Mouse (Mus musculus) spleen, adult 2 months (tissue): ENCODE measurements around the gene Kit. TPM values are rescaled to one million over a fixed set of nuclear protein-coding genes. Genes with fewer than 3 reads are reported as not detected.

Experiments
- DNase-seq, 2 experiments: peaks; one replicate each; pipeline versions ENCODE4 v3.0.0 to v3.0.0-alpha.2; 2012 to 2021; ENCODE audit warnings: low spot score in 2 of 2, low read depth in 1 of 2
- H3K27ac ChIP-seq: fragments of 200-500 bp; 2 replicates; pipeline ENCODE4 v1.5.1; 2012; ENCODE audit warnings: low read length, inconsistent platforms; ENCODE audit not compliant: insufficient read depth
- H3K27me3 ChIP-seq: fragments of 200-500 bp; 2 replicates; pipeline ENCODE4 v1.6.1; 2012; ENCODE audit warnings: mild to moderate bottlenecking, moderate library complexity, low read length, inconsistent platforms; ENCODE audit not compliant: control insufficient read depth, insufficient read depth
- H3K36me3 ChIP-seq: fragments of 200-500 bp; 2 replicates; pipeline ENCODE4 v1.6.1; 2012; ENCODE audit warnings: mild to moderate bottlenecking, low read length, inconsistent platforms; ENCODE audit not compliant: control insufficient read depth, insufficient read depth
- H3K4me1 ChIP-seq: fragments of 200-500 bp; 2 replicates; pipeline ENCODE4 v1.6.1; 2011; ENCODE audit warnings: inconsistent platforms; ENCODE audit not compliant: control insufficient read depth, insufficient read depth, insufficient read length
- H3K4me3 ChIP-seq: fragments of 200-500 bp; 2 replicates; pipeline ENCODE4 v1.5.1; 2011; ENCODE audit warnings: mild to moderate bottlenecking, inconsistent platforms; ENCODE audit not compliant: insufficient read depth, insufficient read length; ENCODE audit errors: extremely low read depth
- CTCF ChIP-seq: fragments of 200-500 bp; IDR thresholded peaks from 2 replicates; pipeline ENCODE4 v1.5.1; 2011; ENCODE audit warnings: mild to moderate bottlenecking, inconsistent platforms; ENCODE audit not compliant: insufficient read depth, insufficient read length, insufficient replicate concordance; ENCODE audit errors: extremely low read depth
- POLR2A ChIP-seq: fragments of 200-500 bp; IDR thresholded peaks from 2 replicates; pipeline ENCODE4 v1.6.1; 2011; ENCODE audit warnings: low read depth, low read length, inconsistent platforms
- WGBS: fragments of 180-500 bp; shearing (Covaris S2); methylation state at CpG from one replicate; pipeline ENCODE4 v1.1.7; 2018; 5-methylcytosine and 5-hydroxymethylcytosine counted together
- polyA plus RNA-seq: library from polyadenylated mRNA; depleted of rRNA; stranded (reverse); fragments of >200 nt; gene quantifications from 2 replicates; pipeline ENCODE4 v1.2.3, GENCODE M21; 2012

The Kit gene
- polyA plus RNA-seq, 1 experiment, result 13.3 TPM

DNA sequence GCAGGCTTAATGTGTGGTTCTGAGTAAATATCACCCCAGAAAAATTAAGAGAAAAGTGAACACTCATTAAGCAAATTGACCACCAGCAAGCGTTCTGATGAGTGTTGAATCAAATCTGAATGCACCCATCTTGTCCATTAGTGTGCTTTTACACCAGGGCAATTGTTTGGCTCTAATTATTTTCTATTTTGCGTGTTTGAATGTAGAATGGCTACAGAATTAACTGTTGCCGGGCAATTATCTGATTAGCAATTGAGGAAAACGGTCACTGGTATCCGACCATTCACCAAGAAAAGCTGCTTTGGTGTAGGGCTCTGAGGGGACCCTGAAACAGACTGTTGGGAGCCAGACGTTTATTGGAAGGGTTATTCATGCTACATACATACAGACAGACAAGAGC, 16.2 kb downstream of the Kit start:
- no peaks in the 10 kb centered on the region for H3K4me1 ChIP-seq
- H3K36me3 ChIP-seq, result no peaks in the 10 kb centered on the region
- DNase-seq, result no peak
- no peak for TF ChIP-seq POLR2A
- no peak for TF ChIP-seq CTCF
- no peak overlapping the region for H3K4me3 ChIP-seq
- WGBS, result 78% methylated on average over 6 of the region's 6 CpGs
- no peaks in the 10 kb centered on the region for H3K27me3 ChIP-seq
- H3K27ac ChIP-seq, result no peak overlapping the region

DNA sequence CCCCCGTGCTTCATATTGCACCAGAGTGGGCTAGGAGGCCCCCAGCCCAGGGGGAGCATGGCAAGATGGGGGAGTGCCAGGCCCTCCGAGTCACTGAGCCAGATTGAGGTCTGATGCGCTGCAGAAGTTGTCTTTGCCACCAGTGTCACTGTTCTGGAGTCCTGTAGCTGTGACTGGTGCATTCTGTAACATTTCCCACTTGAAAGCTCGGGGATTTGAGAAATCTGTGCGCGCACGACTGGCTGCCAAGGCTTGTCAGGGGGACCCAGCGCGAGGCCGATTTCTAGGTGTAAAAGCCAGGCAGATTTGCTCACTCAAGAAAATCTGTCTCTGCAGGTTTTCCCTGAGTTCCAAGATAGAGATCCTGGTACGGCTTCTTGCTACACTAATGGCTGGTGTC, 16.9 kb downstream of the Kit start:
- no peaks in the 10 kb centered on the region for H3K27me3 ChIP-seq
- H3K4me3 ChIP-seq, result no peak overlapping the region
- no peak overlapping the region for H3K27ac ChIP-seq
- no peaks in the 10 kb centered on the region for H3K36me3 ChIP-seq
- H3K4me1 ChIP-seq, result no peaks in the 10 kb centered on the region
- DNase-seq, result no peak
- 90% methylated on average over 11 of the region's 11 CpGs for WGBS
- TF ChIP-seq POLR2A (no peak), CTCF (no peak)

DNA sequence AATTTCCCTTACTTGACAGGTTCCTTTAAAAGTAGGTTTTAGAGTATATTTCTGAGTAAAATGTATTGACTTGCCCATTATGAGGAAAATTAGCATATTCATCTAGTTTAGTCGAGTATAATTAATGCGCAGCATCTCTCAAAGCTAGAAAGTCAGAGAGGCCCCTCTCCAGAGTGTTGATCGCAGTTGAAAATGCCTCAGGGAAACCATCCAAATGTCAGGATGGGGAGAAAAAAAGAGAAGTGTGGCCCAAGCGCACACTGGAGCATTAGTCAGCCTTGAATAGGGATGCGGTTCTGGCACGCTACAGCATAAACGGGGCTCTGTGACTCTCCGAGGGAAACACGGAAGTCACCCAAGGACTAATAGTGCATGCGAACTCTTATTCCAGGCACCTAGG, 20.6 kb downstream of the Kit start:
- Histone ChIP-seq H3K36me3 (no peaks in the 10 kb centered on the region), H3K4me3 (no peak overlapping the region), H3K4me1 (no peaks in the 10 kb centered on the region), H3K27ac (no peak overlapping the region), H3K27me3 (no peaks in the 10 kb centered on the region)
- TF ChIP-seq CTCF (no peak), POLR2A (no peak)
- no peak for DNase-seq
- 93% methylated on average over 10 of the region's 10 CpGs for WGBS

DNA sequence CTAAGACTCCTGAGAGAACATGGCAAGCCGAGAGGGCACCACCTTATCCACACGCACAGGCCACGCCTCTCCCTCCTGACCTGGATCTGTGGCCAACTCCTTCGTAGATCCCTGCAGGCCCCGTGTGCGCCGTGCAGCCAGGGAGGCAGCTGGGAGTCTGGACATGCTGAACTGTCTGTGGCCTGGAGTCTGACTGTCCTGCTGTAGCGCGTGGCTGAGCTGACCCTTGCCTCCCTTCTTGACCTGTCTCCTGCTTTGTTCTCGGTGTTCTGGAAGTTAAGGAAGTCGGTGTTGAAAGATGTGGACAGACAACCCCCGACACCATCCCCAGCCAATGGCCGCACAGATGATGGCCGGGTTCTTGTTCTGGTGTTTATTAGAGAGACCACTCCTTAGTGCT, 21.5 kb downstream of the Kit start:
- 85% methylated on average over 14 of the region's 14 CpGs for WGBS

DNA sequence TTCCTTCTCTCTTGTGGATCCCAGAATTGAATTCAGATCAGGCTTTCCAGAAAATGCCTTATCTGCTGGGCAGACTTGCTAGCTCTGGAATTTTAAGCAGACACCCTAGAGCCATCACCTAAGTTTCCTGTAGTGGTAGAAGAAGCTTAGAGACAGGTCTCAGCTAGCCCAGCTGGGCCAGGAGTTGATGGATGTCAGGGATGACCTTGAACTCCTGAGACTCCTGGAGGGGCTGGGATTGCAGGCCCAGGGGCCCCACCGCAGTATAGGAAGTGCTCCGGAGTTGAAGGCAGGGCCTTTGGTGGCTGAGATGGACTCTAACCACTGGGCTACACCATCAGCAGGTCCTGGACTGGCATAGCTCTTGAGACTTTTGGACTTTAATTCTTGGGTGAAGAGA, 22.6 kb downstream of the Kit start:
- no peak for DNase-seq
- H3K27me3 ChIP-seq, result no peaks in the 10 kb centered on the region
- no peaks in the 10 kb centered on the region for H3K4me1 ChIP-seq
- no peak overlapping the region for H3K27ac ChIP-seq
- TF ChIP-seq POLR2A (no peak), CTCF (no peak)
- no peaks in the 10 kb centered on the region for H3K36me3 ChIP-seq
- no peak overlapping the region for H3K4me3 ChIP-seq
- 95% methylated on average over 2 of the region's 2 CpGs for WGBS

More for the DNA sequence above, 21.5 kb downstream of the Kit start:
- no peaks in the 10 kb centered on the region for H3K36me3 ChIP-seq
- no peaks in the 10 kb centered on the region for H3K4me1 ChIP-seq
- H3K4me3 ChIP-seq, result no peak overlapping the region
- H3K27me3 ChIP-seq, result no peaks in the 10 kb centered on the region
- no peak for TF ChIP-seq CTCF
- no peak for TF ChIP-seq POLR2A
- no peak for DNase-seq
- H3K27ac ChIP-seq, result no peak overlapping the region

DNA sequence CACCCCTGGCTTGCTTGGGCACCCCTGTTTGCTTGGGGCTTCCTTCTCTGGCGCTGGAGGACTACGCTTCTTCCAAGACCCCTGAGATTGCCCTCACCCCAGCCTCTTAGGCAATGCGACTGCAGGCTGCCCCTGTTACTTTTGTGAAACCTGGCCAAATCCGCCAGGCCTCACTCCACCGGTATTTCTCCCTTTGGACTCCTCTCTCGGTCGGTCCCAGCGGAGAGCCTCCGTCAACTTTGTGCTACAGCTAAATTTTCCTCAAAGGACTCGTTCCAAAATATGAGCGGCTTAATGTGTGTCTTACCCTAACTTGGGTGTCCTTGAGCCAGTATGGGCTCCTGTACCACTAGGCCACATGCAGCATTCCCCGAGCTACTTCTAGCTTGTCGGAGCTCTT, 23.8 kb downstream of the Kit start:
- Histone ChIP-seq H3K27me3 (no peaks in the 10 kb centered on the region), H3K4me1 (no peaks in the 10 kb centered on the region), H3K27ac (no peak overlapping the region), H3K4me3 (no peak overlapping the region), H3K36me3 (no peaks in the 10 kb centered on the region)
- 96% methylated on average over 13 of the region's 13 CpGs for WGBS
- no peak for DNase-seq
- no peak for TF ChIP-seq CTCF
- TF ChIP-seq POLR2A, result no peak

DNA sequence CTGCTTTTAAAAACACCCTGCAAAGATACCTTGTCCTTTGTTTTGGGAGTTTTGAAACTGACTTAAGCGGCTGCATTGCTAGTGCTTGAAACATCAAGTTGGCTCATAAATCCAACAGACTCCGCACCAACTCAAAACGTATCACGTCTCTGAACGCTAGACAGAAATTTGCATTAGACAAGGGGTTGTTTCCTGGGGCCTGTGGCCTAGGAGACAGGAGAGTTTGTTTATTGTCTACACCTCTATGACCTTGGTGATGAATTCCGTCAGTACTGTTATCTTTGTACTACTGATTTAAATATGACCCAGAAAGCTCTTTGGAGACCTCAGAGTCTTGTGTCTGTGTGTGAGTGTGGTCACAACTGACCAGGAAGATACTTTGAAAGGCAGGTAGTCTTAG, 25.3 kb downstream of the Kit start:
- H3K4me1 ChIP-seq, result no peaks in the 10 kb centered on the region; the same call in 1 of the 2 replicates
- no peak overlapping the region for H3K4me3 ChIP-seq
- no peak for DNase-seq
- H3K27me3 ChIP-seq, result no peaks in the 10 kb centered on the region
- TF ChIP-seq POLR2A, result no peak
- TF ChIP-seq CTCF, result no peak
- H3K27ac ChIP-seq, result no peak overlapping the region
- H3K36me3 ChIP-seq, result no peaks in the 10 kb centered on the region
- WGBS, result 86% methylated on average over 6 of the region's 6 CpGs
